Mouse (Mus musculus) thymus, adult 2 months (tissue): ENCODE results near the gene Gramd1b.

ENCODE experiments used
- CTCF ChIP-seq: fragments of 200-500 bp; IDR thresholded peaks from 2 replicates; pipeline ENCODE4 v1.5.1; 2012; ENCODE audit warnings: mild to moderate bottlenecking, control low read depth, low read length, moderate library complexity, borderline replicate concordance; ENCODE audit not compliant: control insufficient read depth, poor library complexity, insufficient read depth; ENCODE audit errors: extremely low read depth
- POLR2A ChIP-seq: fragments of 200-500 bp; IDR thresholded peaks from 2 replicates; pipeline ENCODE4 v1.6.1; 2012; ENCODE audit warnings: mild to moderate bottlenecking, low read length, control low read depth, moderate library complexity; ENCODE audit not compliant: control insufficient read depth, poor library complexity, insufficient read depth; ENCODE audit errors: extremely low read depth

DNA sequence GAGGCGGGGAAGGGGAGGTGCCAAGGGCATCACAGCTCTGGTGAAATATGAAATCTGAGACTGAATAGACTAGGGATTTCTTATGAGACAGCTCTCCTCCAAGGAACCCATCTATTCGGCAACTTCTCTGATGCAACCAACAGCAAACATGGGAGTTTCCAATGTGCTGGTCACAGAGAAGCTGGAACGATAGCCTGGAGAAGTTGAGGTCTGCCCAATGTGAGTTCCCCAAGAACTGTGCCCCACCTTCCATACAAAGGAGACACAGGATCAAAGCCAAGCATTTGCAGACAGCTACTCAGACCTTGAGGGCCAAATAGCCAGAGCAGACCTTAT, 209.5 kb downstream of the Gramd1b start:
- TF ChIP-seq CTCF (no peak), POLR2A (no peak)
